Comparison of ENCODE assay signal across 17 mouse cellular contexts in genomic region chr3:102704001-102704401, GRCm38 (mm10). TPM values are rescaled to one million over a fixed set of nuclear protein-coding genes. Genes with fewer than 3 reads are reported as not detected.
A peak's percentile ranks its signal among the peaks of the same experiment; 100 is the strongest.
DNase-seq lines count a peak whose midpoint lies in the region; ATAC-seq and TF ChIP-seq lines count a peak whose summit lies in the region.
"Had no signal": no experiment of that assay in that cellular context is flagged by ENCODE, and none has a peak within 500 bp of the region (broad histone marks: within the 10 kb centered on the region; RNA-seq: fewer than 3 reads in every experiment).

No protein-coding gene starts in this region.

- WGBS in embryonic facial prominence, embryonic 13.5 days = 45% methylated on average over 4 of the region's 4 CpGs
- 86% methylated on average over 4 of the region's 4 CpGs for WGBS in embryonic facial prominence, embryonic 10.5 days

- no peak for ATAC-seq in embryonic facial prominence, embryonic 13.5 days (ENCODE audit: insufficient number of reproducible peaks, insufficient read depth, low FRiP score, low TSS enrichment, low read depth)
- ATAC-seq: intestine, postnatal 0 days had no signal

- H3K4me2 ChIP-seq in embryonic facial prominence, embryonic 13.5 days = no peak overlapping the region
- H3K4me2 ChIP-seq: embryonic facial prominence, embryonic 12.5 days; liver, embryonic 13.5 days; neural tube, embryonic 13.5 days; stomach, embryonic 15.5 days had no signal

- intact Hi-C loops in left cerebral cortex, adult 2 months (cut with DNase I) = no loop called here
- intact Hi-C loops in left cerebral cortex, postnatal 25 days (cut with DNase I) = no loop called here

- H3K4me1 ChIP-seq in embryonic facial prominence, embryonic 13.5 days = peaks cover 28% of the 10 kb centered on the region
- peaks cover 10% of the 10 kb centered on the region for H3K4me1 ChIP-seq in embryonic facial prominence, embryonic 10.5 days
- H3K4me1 ChIP-seq: liver, embryonic 13.5 days; neural tube, embryonic 13.5 days had no signal

- no peaks in the 10 kb centered on the region for H3K9me3 ChIP-seq in embryonic facial prominence, embryonic 13.5 days
- no peaks in the 10 kb centered on the region for H3K9me3 ChIP-seq in embryonic facial prominence, embryonic 10.5 days
- H3K9me3 ChIP-seq: embryonic facial prominence, embryonic 12.5 days; liver, embryonic 13.5 days; neural tube, embryonic 13.5 days; stomach, embryonic 15.5 days had no signal

- H3K27me3 ChIP-seq in embryonic facial prominence, embryonic 13.5 days = no peaks in the 10 kb centered on the region
- no peaks in the 10 kb centered on the region for H3K27me3 ChIP-seq in embryonic facial prominence, embryonic 10.5 days (replicated peaks; ENCODE audit: low read depth, poor library complexity, severe bottlenecking)
- H3K27me3 ChIP-seq: embryonic facial prominence, embryonic 12.5 days; liver, embryonic 13.5 days; neural tube, embryonic 13.5 days; stomach, embryonic 15.5 days had no signal

- peak overlapping the region; percentile 22; the same call in 1 of the 2 replicates for H3K27ac ChIP-seq in embryonic facial prominence, embryonic 13.5 days
- no peak overlapping the region for H3K27ac ChIP-seq in embryonic facial prominence, embryonic 10.5 days (replicated peaks)
- peak overlapping the region; percentile 36; the same call in 1 of the 2 replicates for H3K27ac ChIP-seq in left cerebral cortex, adult 2 months
- H3K27ac ChIP-seq: embryonic facial prominence, embryonic 12.5 days; liver, embryonic 13.5 days; neural tube, embryonic 13.5 days; stomach, embryonic 15.5 days had no signal

- no peak for TF ChIP-seq CTCF in left cerebral cortex, adult 2 months (IDR thresholded peaks at IDR 0.05)

- H3K36me3 ChIP-seq in embryonic facial prominence, embryonic 13.5 days = no peaks in the 10 kb centered on the region
- H3K36me3 ChIP-seq in embryonic facial prominence, embryonic 10.5 days (replicated peaks) = no peaks in the 10 kb centered on the region
- H3K36me3 ChIP-seq: embryonic facial prominence, embryonic 12.5 days; liver, embryonic 13.5 days; neural tube, embryonic 13.5 days; stomach, embryonic 15.5 days had no signal

- DNase-seq in embryonic facial prominence, embryonic 10.5 days (ENCODE audit: low spot score) = no peak
- DNase-seq in left cerebral cortex, adult 2 months (ENCODE audit: extremely low spot score in 1 of 2, low spot score in 2 of 2) = no peak
- DNase-seq in left cerebral cortex, postnatal 25 days (ENCODE audit: low spot score in 2 of 2) = no peak
- DNase-seq in retina, postnatal 1 day = peak; percentile 20
- DNase-seq in retina, embryonic 14.5 days (ENCODE audit: low spot score) = no peak
- DNase-seq in embryo, embryonic 11 days = no peak
- DNase-seq in spleen, postnatal 14 days (ENCODE audit: low spot score in 2 of 2) = no peak
- DNase-seq: cerebellum, postnatal 25 days; gastrocnemius, postnatal 10 days; kidney, postnatal 10 days; liver, embryonic 13.5 days; lung, postnatal 36 days had no signal

- no peak overlapping the region for H3K9ac ChIP-seq in embryonic facial prominence, embryonic 13.5 days
- H3K9ac ChIP-seq: embryonic facial prominence, embryonic 12.5 days; liver, embryonic 13.5 days; neural tube, embryonic 13.5 days; stomach, embryonic 15.5 days had no signal

- no peak overlapping the region for H3K4me3 ChIP-seq in embryonic facial prominence, embryonic 13.5 days
- H3K4me3 ChIP-seq in embryonic facial prominence, embryonic 10.5 days = no peak overlapping the region
- H3K4me3 ChIP-seq in left cerebral cortex, adult 2 months = no peak overlapping the region
- H3K4me3 ChIP-seq: embryonic facial prominence, embryonic 12.5 days; liver, embryonic 13.5 days; neural tube, embryonic 13.5 days; stomach, embryonic 15.5 days had no signal

RNA-seq across cellular contexts. Expression of gene Tspan2, which starts 30.3 kb away (rescaled TPM):
- polyA plus RNA-seq in embryonic facial prominence, embryonic 13.5 days (2015; fragmentation: Nextera tagmentation; extraction: Ambion mirVana) = 4.6 and 5.3 TPM in 2 replicates
- 7.4 and 7.6 TPM in 2 replicates for polyA plus RNA-seq in embryonic facial prominence, embryonic 10.5 days (2016; fragmentation: Nextera tagmentation; extraction: Ambion mirVana)
- total RNA-seq in left cerebral cortex, adult 2 months (2021) = 10 to 100 TPM; 50.5 to 51.8 TPM
- 100 to 1,000 TPM in 1 of 2 experiments, 10 to 100 TPM in 1; 89.2 to 105 TPM for total RNA-seq in left cerebral cortex, postnatal 25 days (2021)
